Mouse (Mus musculus) B cell, adult 2 months (primary cell): ENCODE data around the gene Slc25a28.

ENCODE experiments used
- DNase-seq, 2 experiments: peaks; one replicate each; pipeline ENCODE4 v3.0.0; 2022

Slc25a28 gene

GRCm38 (mm10) chr19:43674730-43675524 lies at the start of gene Slc25a28:
Slc25a28 (minus strand) TSS chr19:43674881.
- DNase-seq = peak; percentile 97

- no peak for DNase-seq
Observed at GRCm38 (mm10) chr19:43724194-43724593, 49.5 kb upstream of the Slc25a28 start.

DNA sequence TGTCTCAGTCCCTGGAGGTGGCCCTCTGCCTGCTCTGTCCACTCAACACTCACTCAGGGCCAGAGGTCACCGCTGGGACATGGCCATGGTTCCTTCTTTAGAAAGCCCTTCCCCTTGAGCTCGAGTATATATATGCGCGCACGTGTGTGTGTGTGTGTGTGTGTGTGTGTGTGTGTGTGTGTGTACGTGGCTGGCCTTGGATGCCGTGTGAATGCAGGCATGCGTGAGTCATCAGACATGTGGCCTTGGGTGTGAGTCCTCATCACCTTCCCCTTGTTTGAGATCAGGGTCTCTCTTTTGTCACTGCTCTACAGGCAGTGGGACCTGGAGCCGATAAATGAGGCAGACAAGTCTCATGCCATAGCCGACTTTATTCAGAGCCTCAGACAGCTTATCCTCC lies 48.8 kb upstream of the Slc25a28 start:
- no peak for DNase-seq

GRCm38 (mm10) chr19:43722891-43723290 lies 48.2 kb upstream of the Slc25a28 start:
- no peak for DNase-seq

GRCm38 (mm10) chr19:43720061-43720460 lies 45.4 kb upstream of the Slc25a28 start:
- no peak for DNase-seq

- DNase-seq = peak; percentile 27 to 30
Observed at GRCm38 (mm10) chr19:43711971-43712370, 37.3 kb upstream of the Slc25a28 start.

GRCm38 (mm10) chr19:43711159-43711916 lies 36.7 kb upstream of the Slc25a28 start:
- DNase-seq = peak; percentile 73 to 76

- DNase-seq = no peak
Observed at GRCm38 (mm10) chr19:43709317-43709716, 34.6 kb upstream of the Slc25a28 start.

GRCm38 (mm10) chr19:43708206-43708605 lies 33.5 kb upstream of the Slc25a28 start:
- no peak for DNase-seq

- DNase-seq = no peak
Observed at GRCm38 (mm10) chr19:43704787-43705497, 30.3 kb upstream of the Slc25a28 start.

DNA sequence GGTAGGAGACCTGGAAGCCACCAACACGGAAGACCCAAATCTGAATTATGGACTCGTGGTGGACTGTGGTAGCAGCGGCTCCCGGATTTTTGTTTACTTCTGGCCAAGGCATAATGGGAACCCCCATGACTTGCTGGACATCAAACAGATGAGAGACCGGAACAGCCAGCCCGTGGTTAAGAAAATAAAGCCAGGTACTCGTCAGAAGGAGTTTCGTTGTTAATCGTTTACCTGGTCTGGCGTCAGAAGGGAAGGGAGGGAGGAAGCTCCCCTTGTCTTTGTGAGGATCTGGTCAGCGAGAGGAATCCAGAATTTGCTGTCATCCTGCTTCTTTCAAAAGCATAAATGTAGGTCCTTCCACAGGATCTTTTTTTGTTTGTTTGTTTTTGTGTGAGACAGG lies 29.5 kb upstream of the Slc25a28 start:
- no peak for DNase-seq

DNA sequence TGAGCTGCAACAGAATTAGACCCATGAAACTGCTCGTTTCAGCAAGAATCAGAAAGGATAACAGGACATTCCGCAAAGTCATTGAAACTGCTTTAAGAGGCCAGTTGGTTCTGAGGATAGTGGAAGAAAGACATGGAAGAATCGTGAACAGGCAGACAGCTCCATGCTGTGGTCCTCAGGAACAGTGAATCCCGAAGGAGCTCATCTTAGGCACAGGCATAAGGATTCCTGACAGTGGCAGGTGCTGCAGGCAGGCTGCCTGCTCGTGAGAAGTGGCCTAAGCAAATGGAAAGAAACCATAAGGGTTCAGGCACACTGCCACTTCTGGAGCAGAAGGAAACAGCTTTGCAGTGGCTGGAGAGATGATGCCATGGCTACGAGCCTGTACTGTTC lies 25.1 kb upstream of the Slc25a28 start:
- DNase-seq = no peak

DNA sequence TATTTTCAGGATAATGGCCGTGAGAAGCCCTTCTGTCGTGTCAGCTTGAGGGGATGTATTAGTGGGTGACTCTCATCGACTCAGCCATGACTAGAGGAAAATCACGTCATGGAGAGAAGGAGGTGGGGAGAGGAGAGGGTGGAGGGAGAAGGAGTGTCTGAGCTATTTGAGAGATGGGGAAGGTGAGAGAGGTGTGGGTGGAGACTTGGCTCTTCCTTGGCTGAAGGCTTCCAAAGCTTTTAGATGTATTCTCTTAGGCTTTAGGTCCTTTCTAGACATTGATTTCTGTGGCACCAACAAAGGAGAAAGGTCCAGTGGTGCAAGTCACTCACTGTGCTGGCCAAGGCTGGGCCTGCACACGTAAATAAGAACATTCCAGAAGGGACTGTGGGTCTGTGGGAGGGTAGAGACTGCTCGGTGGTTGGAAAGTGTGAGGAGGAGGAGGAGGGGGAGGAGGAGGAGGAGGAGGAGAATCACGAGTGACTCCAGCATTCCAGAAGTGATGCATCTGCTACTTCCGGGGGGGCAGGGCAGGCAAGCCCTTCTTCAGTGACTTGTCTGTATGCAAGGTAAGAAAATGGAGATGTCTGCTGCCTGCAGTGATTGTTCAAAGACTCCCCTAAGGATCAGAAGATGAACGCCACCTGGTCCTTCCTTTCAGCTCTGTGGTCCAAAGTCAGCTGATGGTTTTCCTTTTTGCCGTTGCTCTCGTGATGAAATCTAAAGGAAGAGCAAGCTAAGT lies 24.5 kb upstream of the Slc25a28 start:
- DNase-seq = no peak

GRCm38 (mm10) chr19:43697666-43698370 lies 23.1 kb upstream of the Slc25a28 start:
- DNase-seq = no peak

DNA sequence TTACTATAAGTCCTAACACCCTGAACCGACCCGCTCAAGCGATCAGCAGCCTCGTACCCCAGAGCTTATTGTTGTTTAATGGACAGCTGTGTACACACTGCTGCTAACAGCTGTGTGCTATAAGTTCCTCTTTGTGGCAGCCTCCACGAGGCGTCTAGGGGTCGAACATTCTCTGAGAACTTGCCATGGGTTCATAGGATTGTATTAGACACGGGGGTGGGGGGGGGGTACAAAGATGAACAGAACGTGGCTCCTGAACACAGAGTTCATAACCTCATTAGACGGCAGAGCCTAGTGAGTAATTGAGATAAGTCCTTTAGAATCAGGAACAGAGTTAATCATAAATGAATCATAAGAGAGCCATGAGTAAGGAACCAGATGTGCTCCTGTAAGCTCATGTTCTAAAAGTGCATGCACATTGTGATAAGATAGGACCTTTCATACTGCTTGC lies 20.9 kb upstream of the Slc25a28 start:
- DNase-seq = no peak

DNA sequence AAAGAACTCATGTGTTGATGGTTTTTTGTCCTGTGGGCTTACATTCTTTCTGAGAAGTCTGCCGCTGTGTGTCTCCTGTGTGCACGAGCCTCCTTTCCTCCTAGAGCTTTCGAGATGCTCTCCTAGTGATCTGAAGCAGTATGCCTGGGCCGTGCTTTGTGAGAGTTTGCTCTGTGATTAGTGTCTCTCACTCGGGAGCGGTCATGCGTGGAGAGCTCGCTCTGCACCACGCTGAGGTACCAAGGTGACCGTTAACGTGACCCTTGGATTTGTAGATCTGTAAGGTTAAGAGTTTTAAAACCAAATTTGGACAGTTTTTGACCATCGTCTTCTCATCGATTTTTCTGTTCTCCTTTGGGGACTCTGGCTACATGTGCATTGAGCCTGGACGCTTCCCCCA lies 18.1 kb upstream of the Slc25a28 start:
- no peak for DNase-seq

DNA sequence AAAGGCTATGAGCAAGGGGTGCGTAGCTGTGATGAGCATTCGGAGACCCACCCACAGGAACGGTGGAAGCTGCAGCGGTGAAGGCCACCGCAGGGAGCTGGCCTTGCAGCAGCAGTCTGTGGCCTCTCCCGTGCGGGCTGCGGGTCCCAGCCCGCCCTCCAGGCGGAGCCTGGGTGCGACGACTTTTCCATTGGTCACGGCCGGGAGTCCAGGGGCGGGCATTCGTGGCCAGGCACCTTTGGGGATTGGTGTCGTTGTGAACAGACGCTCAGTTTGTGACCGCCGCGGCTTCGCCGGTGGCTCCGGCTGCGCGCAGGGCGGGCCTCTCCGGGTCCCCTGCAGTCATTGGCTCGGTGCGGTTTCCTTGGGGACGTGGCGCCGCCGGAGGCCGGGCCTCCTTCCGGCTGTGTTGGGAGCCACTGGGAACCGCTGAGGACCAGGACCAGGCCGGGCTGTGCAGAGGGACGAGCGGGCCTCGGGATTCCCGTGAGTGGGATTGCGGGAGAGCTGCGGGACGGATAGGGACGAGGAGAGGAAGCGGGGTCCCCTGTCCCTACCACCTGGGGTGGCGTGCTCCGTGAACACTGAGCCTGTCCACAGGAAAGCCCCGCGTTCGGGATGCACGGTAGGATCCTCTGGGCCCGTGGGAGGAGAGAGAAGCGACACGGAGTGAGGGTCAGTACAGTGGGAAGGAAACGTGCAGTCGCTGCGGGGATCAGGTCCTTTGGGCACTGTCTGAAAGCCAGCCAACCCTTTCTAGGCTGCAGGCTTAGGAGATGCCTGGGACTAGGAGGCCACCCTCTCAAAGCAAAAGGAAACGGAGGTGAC lies 15.0 kb upstream of the Slc25a28 start, which contains the start of gene Entpd7:
TSS of gene Entpd7 (plus strand) at position 254 of the 828 bp plus-strand sequence.
- peak; percentile 91 to 93 for DNase-seq

- no peak for DNase-seq
Observed at GRCm38 (mm10) chr19:43681541-43681940, 6.9 kb upstream of the Slc25a28 start.

DNA sequence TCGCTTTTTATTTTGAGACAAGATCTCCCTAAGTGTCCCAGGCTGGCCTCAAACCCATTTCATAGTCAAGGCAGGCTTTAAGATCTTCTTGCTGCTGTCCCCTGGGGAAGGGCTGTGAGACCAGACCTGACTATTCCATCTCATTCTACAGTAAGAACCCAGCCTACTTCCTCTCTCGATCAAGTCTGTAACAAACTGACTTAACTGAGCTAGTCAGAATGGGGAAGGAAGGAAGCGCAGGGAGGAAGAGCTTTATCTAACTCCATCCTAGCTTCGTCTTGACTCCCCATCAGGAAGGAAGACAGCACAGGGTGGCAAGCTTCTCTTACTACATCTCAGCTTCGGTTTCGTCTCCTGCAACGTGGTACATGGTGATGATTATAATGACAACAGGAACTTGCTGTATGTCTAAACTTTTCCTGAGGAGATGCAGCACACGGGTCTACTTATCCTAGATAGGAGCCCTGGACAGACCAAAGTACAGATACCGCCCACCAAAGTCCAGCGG lies 4.8 kb upstream of the Slc25a28 start:
- DNase-seq = peak; percentile 47 to 51

- no peak for DNase-seq
Observed at GRCm38 (mm10) chr19:43678467-43679003, 3.9 kb upstream of the Slc25a28 start.
